Mouse (Mus musculus): ENCODE results near the gene Epb42. TPM values are rescaled to one million over a fixed set of nuclear protein-coding genes. Genes with fewer than 3 reads are reported as not detected.

Epb42 gene
- total RNA-seq, 2 experiments from 2014 or later, result not detected

GRCm38 (mm10) chr2:120971766-120972165 lies 65.1 kb downstream of the Epb42 start:
- intact Hi-C loops (cut with DNase I), result no loop called here
- DNase-seq (ENCODE audit: low spot score in 2 of 2), result no peak

DNA sequence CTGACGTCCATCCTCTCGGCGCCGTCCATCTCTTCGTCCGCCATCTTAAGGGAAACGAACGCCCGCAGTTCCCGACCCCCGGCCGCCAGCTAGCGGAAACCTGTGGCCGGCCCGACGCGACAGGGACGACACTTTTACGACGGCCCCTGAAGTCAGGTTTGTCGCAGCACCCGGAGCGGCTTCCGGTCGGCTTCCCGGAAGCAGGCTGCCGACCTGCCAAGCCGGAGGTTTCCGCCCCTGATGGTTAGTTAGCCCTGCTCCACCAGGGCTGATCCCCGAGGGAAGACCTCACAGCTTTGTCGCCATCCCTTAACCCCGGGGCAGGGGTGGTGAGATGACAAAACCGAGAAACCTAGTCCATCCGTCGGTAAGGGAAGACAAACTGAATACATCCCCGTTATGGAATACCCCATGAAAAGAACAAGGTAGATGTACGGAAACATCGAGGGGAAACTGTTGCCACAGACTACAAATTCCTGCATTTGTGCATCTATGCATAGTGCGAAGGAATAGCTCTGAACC lies 66.3 kb downstream of the Epb42 start, which contains the start of gene Ubr1:
Ubr1 (minus strand) TSS at position 157 of the 522 bp plus-strand sequence.
- intact Hi-C loops (cut with DNase I), result no loop called here
- peak; percentile 86 to 87 for DNase-seq (ENCODE audit: low spot score in 2 of 2)

GRCm38 (mm10) chr2:120970045-120970539 lies 66.8 kb downstream of the Epb42 start:
- intact Hi-C loops (cut with DNase I), result no loop called here
- no peak for DNase-seq (ENCODE audit: low spot score in 2 of 2)

Small RNA genes lying within 50 kb of the gene (microRNA-seq; reads per million reads assigned to microRNA genes)
- not detected for gene Gm44325

Other genes starting within 250 kb of the Epb42 start
- gene Cdan1, start 186.9 kb downstream of the Epb42 start, total RNA-seq (2021), result 10 to 100 TPM; 22.8 to 32.1 TPM
- 10 to 100 TPM; 89.4 to 90.6 TPM for gene Ttbk2, start 186.5 kb downstream of the Epb42 start, total RNA-seq (2021)
- 10 to 100 TPM; 35.8 to 49.2 TPM for gene Ubr1, start 66.4 kb downstream of the Epb42 start, total RNA-seq (2021)
- 10 to 100 TPM; 21.9 to 28.2 TPM for gene Tmem62, start 60.1 kb downstream of the Epb42 start, total RNA-seq (2021)
- 10 to 100 TPM; 54.9 to 59.4 TPM for gene Ccndbp1, start 28.7 kb downstream of the Epb42 start, total RNA-seq (2021)
- gene Tgm5, start 48.8 kb upstream of the Epb42 start, total RNA-seq (2021), result not detected
- gene Tgm7, start 72.7 kb upstream of the Epb42 start, total RNA-seq (2021), result under 1 TPM in 1 of 2 experiments, not detected in 1; 0.25 TPM
- gene Adal, start 103.4 kb upstream of the Epb42 start, total RNA-seq (2021), result 10 to 100 TPM; 16.6 to 19.9 TPM
- gene Lcmt2, start 103.6 kb upstream of the Epb42 start, total RNA-seq (2021), result 1 to 10 TPM; 7.0 to 9.4 TPM
- gene Tubgcp4, start 133.6 kb upstream of the Epb42 start, total RNA-seq (2021), result 10 to 100 TPM; 35.8 to 56.6 TPM
- gene Zscan29, start 134.1 kb upstream of the Epb42 start, total RNA-seq (2021), result 1 to 10 TPM; 5.8 to 7.0 TPM
- gene Trp53bp1, start 234.3 kb upstream of the Epb42 start, total RNA-seq (2021), result 100 to 1,000 TPM; 125 to 148 TPM

Measured in left cerebral cortex, postnatal 36 days (tissue).